Mouse (Mus musculus) liver, embryonic 11.5 days (tissue): ENCODE measurements around the gene Pafah1b3. TPM values are rescaled to one million over a fixed set of nuclear protein-coding genes. Genes with fewer than 3 reads are reported as not detected.
A peak's percentile ranks its signal among the peaks of the same experiment; 100 is the strongest.

Experiments used
- ATAC-seq: fragments of 200-750 bp; cut with Nextera tagmentation; replicated peaks from 2 replicates; pipeline ENCODE4 v1.8.0; 2017; ENCODE audit warnings: moderate number of reproducible peaks, mild to moderate bottlenecking, moderate TSS enrichment, moderate library complexity; ENCODE audit not compliant: low FRiP score
- DNase-seq: peaks from one replicate; pipeline ENCODE4 v3.0.0-alpha.2; 2017; ENCODE audit warnings: low spot score
- H3K27ac ChIP-seq: fragments of 300-500 bp; sonication (generic); 2 replicates; pipeline ENCODE4 v1.5.1; 2014; ENCODE audit warnings: mild to moderate bottlenecking, low read depth, low read length, control low read depth
- H3K27me3 ChIP-seq: fragments of 300-500 bp; sonication (generic); replicated peaks from 2 replicates; pipeline ENCODE4 v1.6.1; 2014; ENCODE audit warnings: low read length, mixed read lengths; ENCODE audit not compliant: control insufficient read depth, insufficient read depth
- H3K36me3 ChIP-seq: fragments of 300-500 bp; sonication (generic); 2 replicates; pipeline ENCODE4 v1.6.1; 2014; ENCODE audit warnings: mild to moderate bottlenecking, low read length, moderate library complexity, mixed read lengths; ENCODE audit not compliant: control insufficient read depth, insufficient read depth
- H3K4me1 ChIP-seq: fragments of 300-500 bp; sonication (generic); replicated peaks from 2 replicates; pipeline ENCODE4 v1.6.1; 2014; ENCODE audit warnings: low read length, mixed read lengths; ENCODE audit not compliant: control insufficient read depth, insufficient read depth
- H3K4me2 ChIP-seq: fragments of 300-500 bp; sonication (generic); 2 replicates; pipeline ENCODE4 v1.6.1; 2014; ENCODE audit warnings: mild to moderate bottlenecking, control low read depth, moderate library complexity
- H3K4me3 ChIP-seq: fragments of 300-500 bp; sonication (generic); 2 replicates; pipeline ENCODE4 v1.5.1; 2014; ENCODE audit warnings: low read depth, low read length, control low read depth
- H3K9ac ChIP-seq: fragments of 300-500 bp; sonication (generic); 2 replicates; pipeline ENCODE4 v1.6.1; 2014; ENCODE audit warnings: low read depth, low read length, control low read depth
- H3K9me3 ChIP-seq: fragments of 300-500 bp; sonication (generic); 2 replicates; pipeline ENCODE4 v1.6.1; 2016; ENCODE audit warnings: low read length, inconsistent platforms, mixed read lengths; ENCODE audit not compliant: control insufficient read depth
- WGBS: fragments of 180-500 bp; shearing (Covaris S2); extraction: QIAGEN DNeasy Blood & Tissue Kit; methylation state at CpG from one replicate; pipeline ENCODE4 v1.1.7; 2014; 5-methylcytosine and 5-hydroxymethylcytosine counted together
- polyA plus RNA-seq: library from polyadenylated mRNA; unstranded; fragments of >200 nt; fragmentation: Nextera tagmentation; extraction: Ambion mirVana; gene quantifications from 2 replicates; pipeline ENCODE4 v1.2.1, GENCODE M21; 2014

Gene Pafah1b3
- polyA plus RNA-seq, 1 experiment from 2014 or later, result 106 TPM

DNA sequence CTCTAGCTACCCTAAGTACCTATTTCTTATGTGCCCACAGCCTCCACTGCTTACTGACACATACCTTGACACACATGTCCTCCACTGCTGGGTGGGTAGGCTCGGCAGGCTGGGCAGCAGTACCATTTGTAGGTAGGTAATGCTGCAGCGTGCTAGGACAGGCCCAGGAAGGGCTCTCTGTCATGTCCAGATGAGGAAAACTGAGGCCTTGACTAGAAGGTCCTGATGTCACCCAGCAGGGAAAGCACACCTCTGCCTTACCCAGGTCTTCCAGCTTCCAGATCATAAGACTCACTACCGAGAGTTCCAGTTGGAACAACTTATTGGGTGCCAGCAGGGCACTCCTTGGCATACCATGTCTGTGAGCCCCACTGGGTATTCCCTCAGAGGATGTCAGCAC lies 22.8 kb downstream of the Pafah1b3 start:
- WGBS, result 84% methylated on average over 3 of the region's 3 CpGs
- DNase-seq, result no peak
- peaks cover 52% of the 10 kb centered on the region for H3K4me1 ChIP-seq
- H3K27ac ChIP-seq, result peak overlapping the region; percentile 97
- peaks cover 18% of the 10 kb centered on the region; the same call in 1 of the 2 replicates for H3K36me3 ChIP-seq
- peak overlapping the region; percentile 60 for H3K9ac ChIP-seq
- no peaks in the 10 kb centered on the region for H3K27me3 ChIP-seq
- H3K4me2 ChIP-seq, result peak overlapping the region; percentile 59
- H3K9me3 ChIP-seq, result no peaks in the 10 kb centered on the region
- H3K4me3 ChIP-seq, result no peak overlapping the region; the same call in 1 of the 2 replicates
- ATAC-seq, result no peak

DNA sequence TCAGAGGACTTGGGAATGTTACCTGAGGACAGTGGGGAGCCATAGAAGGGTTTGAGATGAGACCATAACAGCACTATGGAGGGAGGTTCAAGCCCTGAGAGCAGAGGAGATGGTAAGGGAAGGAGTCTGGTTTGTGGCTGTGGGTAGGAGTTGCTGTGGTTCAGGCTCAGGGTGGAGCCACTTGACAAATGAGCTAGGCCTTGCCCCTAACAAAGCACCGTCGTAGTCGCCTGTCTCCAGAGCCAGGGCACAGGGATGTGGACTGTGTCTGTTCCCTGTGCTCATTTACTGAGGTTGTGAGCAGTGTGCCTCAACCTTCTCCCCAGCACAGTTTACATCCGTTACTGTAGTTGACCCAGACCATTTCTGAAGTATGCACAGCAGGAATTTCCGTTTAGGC lies 23.2 kb downstream of the Pafah1b3 start:
- Histone ChIP-seq H3K4me1 (peaks cover 52% of the 10 kb centered on the region), H3K9ac (peak overlapping the region; percentile 60), H3K27ac (peak overlapping the region; percentile 97), H3K4me3 (peak overlapping the region; percentile 0; the same call in 1 of the 2 replicates), H3K27me3 (no peaks in the 10 kb centered on the region), H3K4me2 (peak overlapping the region; percentile 59), H3K9me3 (no peaks in the 10 kb centered on the region), H3K36me3 (peaks cover 18% of the 10 kb centered on the region; the same call in 1 of the 2 replicates)
- 34% methylated on average over 5 of the region's 5 CpGs for WGBS
- ATAC-seq (0 out of 2 replicates have a peak, but pooled peaks have one; percentile 14), DNase-seq (no peak)

DNA sequence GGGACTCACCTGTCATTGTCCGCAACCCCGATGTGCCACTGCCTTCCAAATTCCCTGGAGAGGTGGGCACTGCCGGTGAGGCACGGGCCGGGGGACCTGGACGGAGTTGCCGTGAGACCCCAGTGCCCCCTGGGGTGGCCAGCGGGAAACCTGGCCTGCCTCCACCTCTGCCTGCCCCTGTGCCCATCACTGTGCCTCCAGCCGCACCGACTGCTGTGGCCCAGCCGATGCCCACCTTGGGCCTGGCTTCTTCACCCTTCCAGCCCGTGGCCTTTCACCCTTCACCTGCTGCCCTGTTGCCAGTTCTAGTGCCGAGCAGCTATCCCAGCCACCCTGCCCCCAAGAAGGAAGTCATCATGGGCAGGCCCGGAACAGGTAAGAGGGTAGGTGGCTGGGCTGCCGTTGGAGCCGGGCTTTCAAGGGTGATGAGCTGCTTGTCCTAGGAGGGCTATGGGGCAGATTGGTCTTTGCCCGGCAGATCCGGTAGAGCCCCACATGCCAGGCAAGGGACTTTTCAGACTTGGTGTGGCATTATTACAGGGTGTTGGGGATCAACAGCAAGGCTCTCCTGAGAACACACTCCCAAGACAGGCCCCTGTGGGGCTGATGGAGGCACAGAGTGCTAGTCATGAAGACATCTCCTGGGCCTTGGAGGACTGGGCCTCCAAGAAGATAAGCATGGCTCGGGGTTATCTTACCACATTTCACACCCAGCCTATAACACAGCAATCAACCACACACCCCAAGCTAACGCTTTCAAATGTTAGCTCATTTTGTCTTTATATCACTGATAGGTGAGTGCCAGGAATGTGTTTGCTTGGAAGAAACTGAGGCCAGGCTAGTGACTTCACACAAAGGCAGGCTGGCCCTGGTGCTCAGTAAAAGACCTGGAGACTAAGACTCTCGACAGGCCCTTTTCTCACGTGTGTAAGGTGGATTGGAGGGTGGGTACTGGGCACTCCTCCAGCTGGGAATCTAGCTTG lies 24.2 kb downstream of the Pafah1b3 start:
- Histone ChIP-seq H3K4me3 (peak overlapping the region; percentile 0; the same call in 1 of the 2 replicates), H3K4me1 (peaks cover 60% of the 10 kb centered on the region), H3K27me3 (no peaks in the 10 kb centered on the region), H3K36me3 (peaks cover 18% of the 10 kb centered on the region; the same call in 1 of the 2 replicates), H3K9ac (peak overlapping the region; percentile 60), H3K4me2 (peak overlapping the region; percentile 59), H3K9me3 (no peaks in the 10 kb centered on the region), H3K27ac (peak overlapping the region; percentile 97)
- WGBS, result 79% methylated on average over 22 of the region's 22 CpGs
- ATAC-seq (peak; percentile 80), DNase-seq (no peak)

GRCm38 (mm10) chr7:25272445-25273258 lies 25.1 kb downstream of the Pafah1b3 start:
- 88% methylated on average over 38 of the region's 38 CpGs for WGBS
- no peak overlapping the region for H3K4me3 ChIP-seq
- DNase-seq, result no peak
- no peaks in the 10 kb centered on the region for H3K9me3 ChIP-seq
- no peak for ATAC-seq
- peaks cover 18% of the 10 kb centered on the region; the same call in 1 of the 2 replicates for H3K36me3 ChIP-seq
- H3K4me2 ChIP-seq, result peak overlapping the region; percentile 59
- peak overlapping the region; percentile 60; the same call in 1 of the 2 replicates for H3K9ac ChIP-seq
- peak overlapping the region; percentile 97 for H3K27ac ChIP-seq
- peaks cover 58% of the 10 kb centered on the region for H3K4me1 ChIP-seq
- no peaks in the 10 kb centered on the region for H3K27me3 ChIP-seq

GRCm38 (mm10) chr7:25271651-25272444 lies 25.9 kb downstream of the Pafah1b3 start:
- Histone ChIP-seq H3K4me3 (no peak overlapping the region), H3K9ac (0 out of 2 replicates have a peak overlapping the region, but pooled peaks have one; percentile 10), H3K4me1 (peaks cover 55% of the 10 kb centered on the region), H3K27me3 (no peaks in the 10 kb centered on the region), H3K27ac (peak overlapping the region; percentile 42; the same call in 1 of the 2 replicates), H3K36me3 (peaks cover 18% of the 10 kb centered on the region; the same call in 1 of the 2 replicates), H3K9me3 (no peaks in the 10 kb centered on the region), H3K4me2 (no peak overlapping the region)
- ATAC-seq, result no peak
- DNase-seq, result no peak
- WGBS, result 87% methylated on average over 30 of the region's 30 CpGs

- H3K9me3 ChIP-seq, result no peaks in the 10 kb centered on the region
- no peak overlapping the region for H3K4me3 ChIP-seq
- WGBS, result 91% methylated on average over 35 of the region's 35 CpGs
- H3K36me3 ChIP-seq, result peaks cover 18% of the 10 kb centered on the region; the same call in 1 of the 2 replicates
- H3K9ac ChIP-seq, result no peak overlapping the region; the same call in 1 of the 2 replicates
- ATAC-seq (no peak), DNase-seq (no peak)
- no peaks in the 10 kb centered on the region for H3K27me3 ChIP-seq
- peaks cover 53% of the 10 kb centered on the region for H3K4me1 ChIP-seq
- no peak overlapping the region for H3K4me2 ChIP-seq
- peak overlapping the region; percentile 83 for H3K27ac ChIP-seq
Measured at GRCm38 (mm10) chr7:25270652-25271633, 26.8 kb downstream of the Pafah1b3 start.

- H3K36me3 ChIP-seq, result peaks cover 15% of the 10 kb centered on the region; the same call in 1 of the 2 replicates
- H3K9ac ChIP-seq, result peak overlapping the region; percentile 90
- no peaks in the 10 kb centered on the region for H3K27me3 ChIP-seq
- peak overlapping the region; percentile 85 for H3K4me3 ChIP-seq
- H3K9me3 ChIP-seq, result no peaks in the 10 kb centered on the region
- no peak for ATAC-seq
- peaks cover 42% of the 10 kb centered on the region for H3K4me1 ChIP-seq
- no peak for DNase-seq
- 77% methylated on average over 8 of the region's 8 CpGs for WGBS
- H3K4me2 ChIP-seq, result peak overlapping the region; percentile 95
- H3K27ac ChIP-seq, result peak overlapping the region; percentile 83
Measured at GRCm38 (mm10) chr7:25269545-25270271, 28.1 kb downstream of the Pafah1b3 start.
